Mouse (Mus musculus) neural tube, embryonic 15.5 days (tissue): Measurements from ENCODE around the gene Sept9. TPM values are rescaled to one million over a fixed set of nuclear protein-coding genes. Genes with fewer than 3 reads are reported as not detected.

Source experiments
- ATAC-seq: fragments of 200-750 bp; cut with Nextera tagmentation; 2 replicates; pipeline ENCODE4 v1.8.0; 2017; ENCODE audit warnings: mild to moderate bottlenecking, moderate TSS enrichment, moderate library complexity; ENCODE audit not compliant: low FRiP score
- H3K27ac ChIP-seq: fragments of 300-500 bp; sonication (generic); replicated peaks from 2 replicates; pipeline ENCODE4 v1.5.1; 2015; ENCODE audit warnings: mild to moderate bottlenecking, inconsistent platforms
- H3K27me3 ChIP-seq: fragments of 300-500 bp; sonication (generic); replicated peaks from 2 replicates; pipeline ENCODE4 v1.6.1; 2015; ENCODE audit warnings: inconsistent platforms
- H3K36me3 ChIP-seq: fragments of 300-500 bp; sonication (generic); 2 replicates; pipeline ENCODE4 v1.6.1; 2015; ENCODE audit warnings: inconsistent platforms
- H3K4me1 ChIP-seq: fragments of 300-500 bp; sonication (generic); 2 replicates; pipeline ENCODE4 v1.6.1; 2015; ENCODE audit warnings: inconsistent platforms
- H3K4me2 ChIP-seq: fragments of 300-500 bp; sonication (generic); 2 replicates; pipeline ENCODE4 v1.6.1; 2015; ENCODE audit warnings: inconsistent platforms, mild to moderate bottlenecking, moderate library complexity
- H3K4me3 ChIP-seq: fragments of 300-500 bp; sonication (generic); replicated peaks from 2 replicates; pipeline ENCODE4 v1.5.1; 2015; ENCODE audit warnings: mild to moderate bottlenecking, inconsistent platforms
- H3K9ac ChIP-seq: fragments of 300-500 bp; sonication (generic); replicated peaks from 2 replicates; pipeline ENCODE4 v1.6.1; 2015; ENCODE audit warnings: mild to moderate bottlenecking, inconsistent platforms
- H3K9me3 ChIP-seq: fragments of 300-500 bp; sonication (generic); replicated peaks from 2 replicates; pipeline ENCODE4 v1.6.1; 2016; ENCODE audit warnings: inconsistent platforms
- WGBS: fragments of 180-500 bp; shearing (Covaris S2); methylation state at CpG from one replicate; pipeline ENCODE4 v1.1.7; 2015; ENCODE audit warnings: mixed read lengths; 5-methylcytosine and 5-hydroxymethylcytosine counted together
- polyA plus RNA-seq: library from polyadenylated mRNA; unstranded; fragments of >200 nt; fragmentation: Nextera tagmentation; extraction: Ambion mirVana; gene quantifications from 2 replicates; pipeline ENCODE4 v1.2.1, GENCODE M21; 2015

The Sept9 gene
- polyA plus RNA-seq, 1 experiment from 2014 or later = 92.2 TPM

DNA sequence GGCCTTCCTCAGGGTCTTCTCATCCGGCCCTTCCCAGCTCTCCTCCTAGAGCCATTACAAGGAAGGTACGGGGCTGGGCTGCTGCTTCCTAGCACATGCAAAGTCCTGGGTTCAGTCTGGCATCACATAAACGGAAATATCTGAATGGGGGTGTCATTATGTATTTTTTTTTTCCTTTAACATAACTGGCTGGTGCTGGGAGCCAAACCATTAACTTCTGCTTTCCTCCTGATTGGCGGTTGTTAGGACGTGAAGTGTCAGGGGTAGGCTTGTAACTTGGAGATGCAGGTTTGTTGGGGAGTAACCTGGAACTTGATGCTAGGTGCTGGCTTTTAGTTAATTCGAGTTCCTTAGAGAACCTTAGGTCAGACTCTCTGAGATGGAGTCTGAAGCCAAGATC, 203.6 kb downstream of the Sept9 start:
- no peak overlapping the region for H3K4me3 ChIP-seq
- peaks cover 9% of the 10 kb centered on the region for H3K27me3 ChIP-seq
- no peak overlapping the region for H3K9ac ChIP-seq
- no peak overlapping the region for H3K4me2 ChIP-seq
- WGBS = 88% methylated on average over 6 of the region's 6 CpGs
- no peak for ATAC-seq
- no peak overlapping the region for H3K27ac ChIP-seq
- H3K9me3 ChIP-seq = no peaks in the 10 kb centered on the region; the same call in 1 of the 2 replicates
- no peaks in the 10 kb centered on the region for H3K36me3 ChIP-seq
- H3K4me1 ChIP-seq = peaks cover 32% of the 10 kb centered on the region

DNA sequence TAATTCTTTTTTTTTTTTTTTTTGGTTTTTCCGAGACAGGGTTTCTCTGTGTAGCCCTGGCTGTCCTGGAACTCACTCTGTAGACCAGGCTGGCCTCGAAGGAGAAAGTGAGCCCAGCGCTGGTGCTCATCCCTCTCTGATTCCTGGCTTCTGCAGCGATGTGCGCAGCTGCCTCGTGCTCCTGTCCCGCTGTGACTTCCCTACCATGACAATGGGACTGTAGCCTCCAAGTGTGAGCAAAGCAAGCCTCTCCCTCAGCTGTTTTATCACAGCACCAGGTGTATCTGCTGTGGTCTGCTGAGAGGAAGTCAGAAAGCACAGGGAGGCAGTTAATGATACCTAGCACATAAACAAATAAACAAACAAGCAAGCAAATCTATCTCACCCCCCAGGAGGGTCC, 204.3 kb downstream of the Sept9 start:
- ATAC-seq = no peak
- H3K4me1 ChIP-seq = peaks cover 38% of the 10 kb centered on the region
- H3K27me3 ChIP-seq = peaks cover 9% of the 10 kb centered on the region
- H3K9me3 ChIP-seq = no peaks in the 10 kb centered on the region; the same call in 1 of the 2 replicates
- 40% methylated on average over 7 of the region's 7 CpGs for WGBS
- no peaks in the 10 kb centered on the region for H3K36me3 ChIP-seq
- no peak overlapping the region for H3K9ac ChIP-seq
- H3K4me2 ChIP-seq = no peak overlapping the region
- no peak overlapping the region for H3K4me3 ChIP-seq
- no peak overlapping the region for H3K27ac ChIP-seq

DNA sequence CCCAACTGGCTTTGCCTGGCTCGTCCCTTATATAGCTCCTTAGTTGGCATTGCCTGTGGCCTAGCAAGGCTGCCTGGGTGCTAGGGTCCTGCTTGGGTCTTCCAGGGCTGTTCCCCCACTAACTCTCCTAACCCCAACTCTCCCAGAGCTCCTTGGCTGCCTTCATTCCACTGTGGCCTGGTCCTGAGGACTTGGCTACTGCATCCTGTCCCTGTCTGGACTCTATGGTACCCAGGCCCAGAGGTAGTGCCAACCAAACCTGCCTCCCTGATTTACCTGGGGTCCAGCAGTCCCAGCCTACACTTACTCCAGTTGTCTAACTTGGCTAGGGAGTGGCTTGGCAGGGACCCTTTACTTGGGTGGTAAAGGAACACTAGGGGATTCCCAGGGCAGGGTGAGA, 207.2 kb downstream of the Sept9 start:
- ATAC-seq = no peak
- H3K9me3 ChIP-seq = no peaks in the 10 kb centered on the region; the same call in 1 of the 2 replicates

DNA sequence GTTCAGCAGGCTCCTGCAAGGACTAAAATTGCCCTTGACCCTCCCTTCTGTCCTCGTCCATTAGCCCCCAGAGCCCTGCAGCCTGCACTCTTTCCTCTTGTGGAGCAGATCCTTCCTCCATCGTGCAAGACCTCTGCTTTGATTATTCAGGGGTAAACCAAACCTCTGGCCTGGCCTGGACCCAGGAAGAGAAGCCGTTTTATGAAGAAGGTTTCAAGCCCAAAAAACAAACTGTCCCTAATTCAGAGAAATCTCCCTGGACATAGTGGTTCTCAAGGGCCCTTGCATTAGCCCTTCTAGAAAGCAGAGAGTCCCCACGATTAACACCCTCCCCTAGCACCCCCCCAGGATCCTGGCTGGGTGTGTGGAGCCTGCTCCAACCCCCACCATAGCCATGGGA, 207.7 kb downstream of the Sept9 start:
- H3K36me3 ChIP-seq = no peaks in the 10 kb centered on the region
- 14% methylated on average over 4 of the region's 4 CpGs for WGBS
- H3K9ac ChIP-seq = 0 out of 2 replicates have a peak overlapping the region, but pooled peaks have one; percentile 21
- peaks cover 50% of the 10 kb centered on the region for H3K4me1 ChIP-seq
- no peak overlapping the region for H3K4me3 ChIP-seq
- peak overlapping the region; percentile 59 for H3K4me2 ChIP-seq
- H3K9me3 ChIP-seq = no peaks in the 10 kb centered on the region
- H3K27ac ChIP-seq = peak overlapping the region; percentile 90
- no peak; the same call in 1 of the 2 replicates for ATAC-seq
- H3K27me3 ChIP-seq = peaks cover 9% of the 10 kb centered on the region; the same call in 1 of the 2 replicates

More for the DNA sequence above, 207.2 kb downstream of the Sept9 start:
- Histone ChIP-seq H3K27me3 (peaks cover 9% of the 10 kb centered on the region; the same call in 1 of the 2 replicates), H3K9ac (no peak overlapping the region), H3K4me1 (peaks cover 50% of the 10 kb centered on the region), H3K27ac (peak overlapping the region; percentile 90), H3K4me3 (no peak overlapping the region), H3K4me2 (no peak overlapping the region), H3K36me3 (no peaks in the 10 kb centered on the region)
- 65% methylated on average over 1 of the region's 1 CpGs for WGBS

DNA sequence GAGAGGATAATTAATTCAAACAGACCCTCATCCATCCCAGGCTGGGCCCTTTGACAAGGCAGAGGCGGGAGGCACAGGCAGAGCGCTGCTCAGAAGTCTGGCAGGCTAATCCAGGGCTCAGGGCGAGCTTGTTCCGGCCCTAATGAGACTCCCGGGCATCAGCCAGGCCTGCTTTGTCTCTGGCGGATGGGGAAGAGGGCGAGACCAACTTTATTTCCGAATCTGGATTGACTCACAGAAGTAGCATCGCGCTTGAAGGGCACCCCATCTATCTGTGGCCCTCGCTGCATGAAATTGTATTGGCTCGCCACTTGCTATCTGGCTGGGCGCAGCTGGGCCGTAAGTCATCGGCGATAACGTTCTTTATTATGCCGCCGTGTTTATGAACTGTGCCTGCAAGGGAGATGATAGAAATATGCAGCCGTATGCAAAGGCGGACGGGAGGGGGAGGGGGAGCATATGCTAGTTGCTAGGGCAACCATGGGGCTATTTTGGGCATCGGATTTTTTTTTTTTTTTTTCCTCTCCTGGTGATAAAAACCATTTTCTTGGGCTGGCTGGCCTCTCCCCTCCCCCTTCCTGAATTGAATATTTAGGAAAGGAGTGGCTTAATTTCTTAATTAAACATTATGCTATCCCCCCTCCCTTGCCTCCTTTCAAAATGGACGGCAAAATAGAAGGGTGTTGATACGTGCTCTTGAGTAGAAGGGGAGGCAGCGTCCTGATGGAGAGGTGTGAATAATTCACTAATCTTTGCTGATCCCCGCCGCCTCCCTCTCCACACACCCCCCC, 208.4 kb downstream of the Sept9 start:
- under 1% methylated on average over 28 of the region's 28 CpGs for WGBS
- H3K4me1 ChIP-seq = peaks cover 50% of the 10 kb centered on the region
- peak overlapping the region; percentile 59 for H3K4me2 ChIP-seq
- ATAC-seq = peak; percentile 80
- peak overlapping the region; percentile 90 for H3K27ac ChIP-seq
- H3K36me3 ChIP-seq = no peaks in the 10 kb centered on the region
- peak overlapping the region; percentile 26 for H3K4me3 ChIP-seq
- 0 out of 2 replicates have a peak overlapping the region, but pooled peaks have one; percentile 21 for H3K9ac ChIP-seq
- H3K9me3 ChIP-seq = no peaks in the 10 kb centered on the region
- peaks cover 9% of the 10 kb centered on the region for H3K27me3 ChIP-seq

DNA sequence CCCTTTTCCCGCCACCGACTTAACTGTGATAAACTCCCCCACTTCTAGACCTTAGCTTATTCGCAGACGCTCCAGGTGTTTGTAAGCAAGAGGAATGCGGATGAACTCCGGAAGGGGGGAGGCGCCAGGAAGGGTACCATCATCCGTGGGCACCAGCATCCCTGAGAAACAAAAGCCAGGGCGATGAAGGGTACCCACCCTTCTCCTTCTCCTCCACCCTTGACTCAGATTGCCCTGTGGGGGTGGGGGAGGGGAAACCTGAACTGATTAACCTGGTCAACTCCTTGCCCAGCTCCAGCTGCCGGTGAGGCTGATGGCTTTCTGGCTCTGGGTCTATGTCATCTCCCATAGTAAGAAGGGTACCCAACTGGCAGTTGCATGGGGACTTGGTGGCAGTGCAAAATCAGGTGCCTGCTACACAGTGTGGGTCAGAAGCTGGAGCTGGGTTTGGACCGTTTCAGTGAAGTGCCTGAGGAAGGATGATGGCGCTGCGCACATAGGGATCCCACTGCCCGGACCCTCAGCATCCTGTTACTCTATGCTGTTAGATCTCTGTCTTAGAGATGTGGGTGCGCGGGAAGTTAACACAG, 209.1 kb downstream of the Sept9 start:
- Histone ChIP-seq H3K27me3 (peaks cover 7% of the 10 kb centered on the region; the same call in 1 of the 2 replicates), H3K4me3 (peak overlapping the region; percentile 26), H3K27ac (peak overlapping the region; percentile 90), H3K9me3 (no peaks in the 10 kb centered on the region), H3K9ac (no peak overlapping the region), H3K36me3 (no peaks in the 10 kb centered on the region), H3K4me2 (peak overlapping the region; percentile 59), H3K4me1 (peaks cover 56% of the 10 kb centered on the region)
- ATAC-seq = peak; percentile 49
- 6% methylated on average over 16 of the region's 16 CpGs for WGBS

DNA sequence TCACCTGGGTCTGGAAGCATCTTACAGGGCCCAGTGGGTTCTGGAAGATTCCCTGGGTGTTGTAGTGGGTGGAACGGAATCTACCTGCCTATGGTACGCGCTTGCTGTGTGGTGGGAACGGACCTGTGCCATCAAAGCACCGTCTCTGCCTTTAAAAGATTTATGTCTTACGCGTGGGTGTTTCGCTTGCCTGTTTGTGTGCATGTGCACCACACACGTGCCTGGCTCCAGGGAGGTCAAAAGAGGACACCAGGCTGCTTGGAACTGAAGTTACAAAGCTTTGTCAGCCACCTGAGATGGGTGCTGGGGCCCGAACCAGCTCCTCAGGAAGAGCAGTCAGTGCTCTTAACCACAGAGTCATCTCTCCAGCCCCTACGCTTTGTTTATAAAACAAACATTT, 209.9 kb downstream of the Sept9 start:
- H3K4me3 ChIP-seq = no peak overlapping the region
- no peaks in the 10 kb centered on the region for H3K36me3 ChIP-seq
- no peak overlapping the region for H3K9ac ChIP-seq
- peak overlapping the region; percentile 90 for H3K27ac ChIP-seq
- H3K4me1 ChIP-seq = peaks cover 60% of the 10 kb centered on the region
- no peak for ATAC-seq
- H3K4me2 ChIP-seq = peak overlapping the region; percentile 59; the same call in 1 of the 2 replicates
- no peaks in the 10 kb centered on the region for H3K9me3 ChIP-seq
- 45% methylated on average over 11 of the region's 11 CpGs for WGBS
- H3K27me3 ChIP-seq = peaks cover 13% of the 10 kb centered on the region; the same call in 1 of the 2 replicates

DNA sequence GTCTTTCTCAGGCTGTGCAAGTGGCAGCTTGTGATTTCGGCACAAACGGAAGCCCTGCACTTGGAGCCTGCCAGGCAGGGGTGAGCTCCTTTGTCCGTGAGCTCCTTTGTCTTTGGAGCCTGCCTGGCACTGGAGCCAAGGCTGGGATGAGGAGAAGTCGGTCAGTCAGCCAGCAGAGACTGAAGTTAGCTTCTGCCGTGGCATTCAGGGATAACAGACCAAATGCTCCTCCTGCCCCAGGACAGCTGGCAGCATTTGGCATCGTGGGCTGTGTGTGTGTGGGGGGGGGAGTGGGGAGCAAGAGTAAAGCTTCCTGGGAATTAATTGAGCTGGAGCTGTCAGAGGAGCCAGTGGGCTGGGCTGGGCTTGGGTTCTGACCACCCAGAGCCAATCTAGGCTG, 210.6 kb downstream of the Sept9 start:
- Histone ChIP-seq H3K36me3 (no peaks in the 10 kb centered on the region), H3K27ac (peak overlapping the region; percentile 90), H3K9ac (no peak overlapping the region), H3K27me3 (peaks cover 14% of the 10 kb centered on the region; the same call in 1 of the 2 replicates), H3K9me3 (no peaks in the 10 kb centered on the region), H3K4me3 (no peak overlapping the region), H3K4me2 (no peak overlapping the region), H3K4me1 (peaks cover 64% of the 10 kb centered on the region)
- 4% methylated on average over 6 of the region's 6 CpGs for WGBS
- ATAC-seq = no peak

DNA sequence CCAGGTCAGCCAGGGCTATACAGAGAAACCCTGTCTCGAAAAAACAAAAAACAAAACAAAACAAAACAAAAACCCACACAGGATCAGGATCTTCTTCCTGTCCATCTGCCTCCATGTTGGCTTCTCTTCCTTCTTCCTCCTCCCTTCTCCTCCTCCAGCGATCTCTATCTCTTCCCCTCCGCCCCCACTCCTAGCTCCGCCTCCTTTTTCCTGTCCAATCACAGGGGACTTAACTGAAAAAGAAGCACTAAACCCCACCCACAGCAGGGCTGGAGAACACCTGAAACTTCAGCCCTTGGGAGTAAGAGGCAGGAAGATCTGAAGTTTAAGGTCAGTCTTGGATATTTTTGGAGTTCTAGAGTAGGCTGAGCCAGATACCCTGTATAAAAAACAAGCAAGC, 212.2 kb downstream of the Sept9 start:
- Histone ChIP-seq H3K4me3 (no peak overlapping the region), H3K4me2 (no peak overlapping the region), H3K36me3 (no peaks in the 10 kb centered on the region), H3K27ac (no peak overlapping the region), H3K9ac (no peak overlapping the region), H3K4me1 (peaks cover 73% of the 10 kb centered on the region), H3K27me3 (peaks cover 14% of the 10 kb centered on the region; the same call in 1 of the 2 replicates), H3K9me3 (no peaks in the 10 kb centered on the region)
- 87% methylated on average over 4 of the region's 4 CpGs for WGBS
- ATAC-seq = no peak

Other genes with a start within 250 kb of the Sept9 start
- 52.0 and 52.1 TPM in 2 replicates for gene Sec14l1, start 84.5 kb upstream of the Sept9 start, polyA plus RNA-seq